Mouse (Mus musculus): ENCODE data around the gene Tmtc1. TPM values are rescaled to one million over a fixed set of nuclear protein-coding genes. Genes with fewer than 3 reads are reported as not detected.

The Tmtc1 gene
- total RNA-seq, 2 experiments from 2014 or later = 90.6 to 92.3 TPM

GRCm38 (mm10) chr6:148338326-148338957 lies 105.7 kb downstream of the Tmtc1 start:
- intact Hi-C loops (cut with DNase I) = loop anchor here (5.0 kb wide), 1 partner anchor 44 kb away; no protein-coding TSS in a partner anchor
- DNase-seq (ENCODE audit: low spot score) = no peak

GRCm38 (mm10) chr6:148336290-148336955 lies 107.8 kb downstream of the Tmtc1 start:
- intact Hi-C loops (cut with DNase I) = loop anchor here (5.0 kb wide), 1 partner anchor 46 kb away; no protein-coding TSS in a partner anchor
- no peak for DNase-seq (ENCODE audit: low spot score)

DNA sequence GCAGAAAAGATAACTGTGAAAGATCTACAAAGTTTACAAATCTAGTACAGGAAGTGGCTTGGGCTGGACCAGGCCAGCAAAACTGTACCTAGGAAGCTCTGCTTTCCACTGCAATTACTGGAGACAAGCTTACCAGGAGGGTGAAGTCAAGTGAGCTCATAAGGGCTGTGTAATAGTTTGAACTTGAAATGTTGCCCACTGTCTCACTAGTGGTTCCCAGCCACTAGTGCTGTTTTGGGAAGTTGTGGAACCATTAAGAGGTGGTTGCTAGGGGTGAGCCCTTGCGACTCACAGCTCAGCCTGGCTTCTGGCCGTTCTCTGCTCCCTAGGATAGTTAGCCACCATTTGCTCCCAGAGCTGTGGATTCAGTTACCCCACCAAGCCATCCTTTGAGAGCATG lies 112.3 kb downstream of the Tmtc1 start:
- DNase-seq (ENCODE audit: low spot score) = no peak
- intact Hi-C loops (cut with DNase I) = no loop called here

- intact Hi-C loops (cut with DNase I) = no loop called here
- DNase-seq (ENCODE audit: low spot score) = no peak
Observed at GRCm38 (mm10) chr6:148329976-148330375, 114.2 kb downstream of the Tmtc1 start.

- intact Hi-C loops (cut with DNase I) = no loop called here
- no peak for DNase-seq (ENCODE audit: low spot score)
Observed at GRCm38 (mm10) chr6:148328928-148329327, 115.3 kb downstream of the Tmtc1 start.

GRCm38 (mm10) chr6:148328130-148328529 lies 116.1 kb downstream of the Tmtc1 start:
- intact Hi-C loops (cut with DNase I) = no loop called here
- DNase-seq (ENCODE audit: low spot score) = no peak

DNA sequence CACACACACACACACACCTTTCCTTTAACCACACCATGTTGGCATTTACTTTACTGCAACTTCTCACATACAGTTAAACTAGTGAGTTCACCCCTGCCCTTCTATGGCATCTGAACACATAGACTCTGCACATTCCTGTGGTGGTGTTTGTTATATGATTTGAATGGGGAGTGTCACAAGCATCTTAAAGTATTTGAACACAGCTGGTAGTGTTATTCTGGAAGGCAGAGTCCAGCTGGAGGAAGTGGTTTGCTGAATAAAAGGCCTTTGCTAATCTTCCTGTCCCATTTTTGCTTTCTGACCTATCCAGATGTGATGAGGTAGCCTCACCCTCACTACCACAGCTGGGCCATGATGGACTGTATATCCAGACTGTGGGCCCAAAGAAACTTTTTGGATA lies 125.5 kb downstream of the Tmtc1 start:
- intact Hi-C loops (cut with DNase I) = no loop called here
- no peak for DNase-seq (ENCODE audit: low spot score)

GRCm38 (mm10) chr6:148315571-148316080 lies 128.6 kb downstream of the Tmtc1 start:
- intact Hi-C loops (cut with DNase I) = no loop called here
- no peak for DNase-seq (ENCODE audit: low spot score)

- intact Hi-C loops (cut with DNase I) = no loop called here
Observed at GRCm38 (mm10) chr6:148315106-148315505, 129.1 kb downstream of the Tmtc1 start.

GRCm38 (mm10) chr6:148310981-148311380 lies 133.2 kb downstream of the Tmtc1 start:
- no peak for DNase-seq (ENCODE audit: low spot score)
- intact Hi-C loops (cut with DNase I) = no loop called here

More at GRCm38 (mm10) chr6:148315106-148315505, 129.1 kb downstream of the Tmtc1 start:
- no peak for DNase-seq (ENCODE audit: low spot score)

- intact Hi-C loops (cut with DNase I) = no loop called here
- DNase-seq (ENCODE audit: low spot score) = no peak
Observed at GRCm38 (mm10) chr6:148305821-148306220, 138.4 kb downstream of the Tmtc1 start.

GRCm38 (mm10) chr6:148305191-148305590 lies 139.0 kb downstream of the Tmtc1 start:
- no peak for DNase-seq (ENCODE audit: low spot score)
- intact Hi-C loops (cut with DNase I) = no loop called here

- no peak for DNase-seq (ENCODE audit: low spot score)
- intact Hi-C loops (cut with DNase I) = no loop called here
Observed at GRCm38 (mm10) chr6:148302261-148302660, 141.9 kb downstream of the Tmtc1 start.

DNA sequence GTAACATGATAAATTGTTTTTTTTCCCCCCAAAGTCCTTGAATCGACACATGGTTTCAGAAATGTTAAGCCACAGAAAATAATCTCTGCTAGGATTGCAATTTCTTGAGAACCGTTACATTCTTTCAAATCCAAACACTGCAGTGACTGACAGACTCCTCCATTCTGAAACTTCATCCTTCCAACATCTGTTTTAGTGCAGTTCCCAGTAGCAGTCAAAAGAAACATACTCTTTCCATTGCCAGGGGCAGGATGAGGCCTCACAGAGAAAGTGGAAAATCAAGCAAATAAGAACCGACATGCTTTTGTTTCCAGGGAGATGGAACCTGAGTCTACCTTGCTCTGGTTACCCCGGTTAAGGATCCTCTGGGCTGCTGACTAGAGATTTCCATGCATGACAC lies 147.1 kb downstream of the Tmtc1 start:
- intact Hi-C loops (cut with DNase I) = no loop called here
- no peak for DNase-seq (ENCODE audit: low spot score)

DNA sequence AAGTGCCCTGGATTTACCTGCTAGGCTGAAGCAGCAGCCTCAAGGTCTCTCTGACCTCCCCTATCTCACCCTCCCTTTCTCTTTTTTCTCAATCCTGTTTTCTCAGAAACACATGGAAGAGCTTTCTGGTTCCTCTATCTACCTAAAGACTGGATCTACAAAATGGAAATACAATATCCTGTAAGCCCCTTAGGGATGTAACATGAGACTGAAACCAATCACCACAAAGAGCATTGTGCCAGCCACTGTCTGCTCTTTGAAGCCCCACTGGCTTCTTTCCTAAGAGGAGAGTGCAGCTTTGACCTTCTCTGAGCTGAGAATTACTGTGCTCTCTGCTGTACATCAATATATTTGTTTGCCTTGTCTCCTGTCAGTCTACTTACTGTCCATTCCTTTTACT lies 147.8 kb downstream of the Tmtc1 start:
- intact Hi-C loops (cut with DNase I) = no loop called here
- DNase-seq (ENCODE audit: low spot score) = no peak

DNA sequence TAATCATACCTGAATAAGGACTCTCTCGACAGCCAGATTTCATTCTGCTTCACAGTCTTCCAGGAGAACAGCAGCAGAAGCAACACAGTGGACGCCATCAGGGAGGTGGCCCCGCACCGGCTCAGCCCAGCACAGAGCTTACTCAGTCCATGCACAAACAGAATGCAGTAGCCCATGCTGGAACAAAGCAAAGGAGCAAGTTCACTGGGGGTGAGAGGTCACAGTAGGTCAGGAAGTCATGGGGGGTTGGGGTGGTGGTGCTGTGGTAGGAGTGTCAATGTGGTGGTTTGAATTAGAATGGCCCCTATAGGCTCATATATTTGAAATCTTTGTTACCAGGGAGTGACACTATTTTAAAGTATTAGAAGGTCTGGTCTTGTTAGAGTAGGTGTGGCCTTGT lies 149.7 kb downstream of the Tmtc1 start:
- intact Hi-C loops (cut with DNase I) = no loop called here

GRCm38 (mm10) chr6:148290865-148291264 lies 153.3 kb downstream of the Tmtc1 start:
- intact Hi-C loops (cut with DNase I) = no loop called here
- DNase-seq (ENCODE audit: low spot score) = no peak

More for the DNA sequence above, 149.7 kb downstream of the Tmtc1 start:
- no peak for DNase-seq (ENCODE audit: low spot score)

DNA sequence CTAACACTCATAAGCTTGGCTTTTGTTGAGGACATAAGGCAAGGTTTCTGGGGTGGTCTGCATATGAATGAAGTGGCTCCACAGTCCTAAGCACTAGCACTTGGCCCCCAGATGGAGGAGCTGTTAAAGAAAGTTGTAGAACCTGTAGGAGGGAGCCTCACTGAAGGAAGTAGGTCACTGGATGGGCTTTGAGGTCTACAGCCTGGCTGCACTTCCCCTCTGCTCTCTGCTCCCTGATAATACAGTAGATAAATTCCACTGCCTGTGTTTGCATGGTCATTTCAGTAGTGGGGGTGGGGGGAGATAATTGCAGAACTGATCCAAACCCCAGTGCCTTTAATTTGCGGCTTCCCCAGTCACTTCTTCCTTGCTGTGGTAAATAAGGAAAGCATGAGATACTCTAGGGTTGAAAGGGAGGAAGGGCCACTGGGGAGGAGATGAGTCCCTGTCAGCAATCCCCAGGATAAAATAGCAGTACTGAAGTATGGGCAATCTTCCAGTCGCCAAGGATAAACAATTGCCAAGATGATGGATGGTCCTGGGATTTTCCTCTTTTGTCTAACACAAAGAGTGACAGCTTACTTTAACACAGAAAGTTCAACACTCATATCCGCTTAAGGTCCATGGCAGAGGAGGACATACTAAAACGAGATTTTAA lies 160.8 kb downstream of the Tmtc1 start:
- DNase-seq (ENCODE audit: low spot score) = no peak

GRCm38 (mm10) chr6:148279240-148279639 lies 164.9 kb downstream of the Tmtc1 start:
- intact Hi-C loops (cut with DNase I) = no loop called here

More for the DNA sequence above, 160.8 kb downstream of the Tmtc1 start:
- intact Hi-C loops (cut with DNase I) = no loop called here

GRCm38 (mm10) chr6:148276418-148276817 lies 167.8 kb downstream of the Tmtc1 start:
- intact Hi-C loops (cut with DNase I) = no loop called here
- no peak for DNase-seq (ENCODE audit: low spot score)

More at GRCm38 (mm10) chr6:148279240-148279639, 164.9 kb downstream of the Tmtc1 start:
- DNase-seq (ENCODE audit: low spot score) = no peak

GRCm38 (mm10) chr6:148275046-148275445 lies 169.1 kb downstream of the Tmtc1 start:
- intact Hi-C loops (cut with DNase I) = no loop called here
- DNase-seq (ENCODE audit: low spot score) = no peak
